Mouse (Mus musculus) urinary bladder, postnatal 4 days (tissue): ENCODE measurements around the gene 5430403G16Rik.
"Not testable (repeated sequence)": the region's sequence is repeated elsewhere in the genome, so short reads cannot be mapped to it uniquely, and the experiment has no call there.

ENCODE experiments used
- DNase-seq, 2 experiments: peaks; one replicate each; pipeline ENCODE4 v3.0.0; 2021 to 2022; ENCODE audit warnings: low spot score in 2 of 2

5430403G16Rik gene

DNA sequence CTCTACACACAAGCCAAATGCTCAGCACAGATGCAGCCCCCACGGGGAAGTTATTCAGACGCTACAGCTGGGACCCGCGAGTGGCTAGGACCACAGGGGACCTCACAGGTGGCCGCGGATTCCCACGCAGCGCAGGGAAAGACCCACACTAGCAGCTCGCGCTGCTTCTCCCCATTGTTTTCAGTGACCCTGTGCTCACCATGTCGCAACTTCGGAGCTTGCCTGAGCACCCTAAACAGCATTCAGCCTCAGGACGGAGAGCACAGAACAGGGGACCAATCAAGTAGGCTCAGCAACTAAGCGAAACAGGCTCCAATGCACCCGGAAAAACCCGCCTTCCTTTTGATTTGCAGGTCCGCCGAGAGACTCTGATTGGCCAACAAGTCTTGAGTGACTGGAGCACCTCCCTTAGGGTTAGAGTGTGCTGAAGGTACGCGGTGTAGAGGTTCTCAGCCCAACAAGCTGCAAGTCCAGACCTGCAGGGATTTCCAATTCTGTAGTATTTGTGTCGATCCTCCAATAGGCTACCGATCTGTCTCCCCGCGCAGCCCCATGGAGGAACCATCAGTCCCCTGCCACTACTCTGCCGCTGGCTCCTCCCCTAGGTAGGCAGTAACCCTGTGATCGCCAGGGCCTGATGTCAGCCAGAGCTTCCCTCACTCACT, at the start of gene 5430403G16Rik:
5430403G16Rik (minus strand) TSS at position 505 of the 665 bp plus-strand sequence.
- peak; percentile 63 to 69 for DNase-seq

DNA sequence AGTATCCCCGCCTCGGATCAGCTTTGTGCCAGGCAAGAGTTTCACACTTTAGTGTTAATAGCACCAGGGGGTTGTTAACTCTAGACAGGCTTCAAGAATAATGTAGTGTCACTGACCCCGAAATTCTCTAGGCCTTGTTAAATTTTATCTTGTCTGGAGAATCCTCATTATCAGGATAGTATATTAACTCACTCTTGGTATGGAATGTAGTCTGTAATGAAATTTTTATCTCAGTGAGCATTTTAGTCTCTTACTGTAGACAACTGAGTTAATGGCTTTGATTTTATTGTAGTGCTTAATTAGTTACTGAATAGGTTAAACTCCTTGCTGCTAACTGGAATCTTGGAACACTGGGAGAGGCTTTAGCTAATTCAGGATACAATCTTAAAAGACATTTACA, 26.5 kb upstream of the 5430403G16Rik start:
- not testable (repeated sequence) for DNase-seq

DNA sequence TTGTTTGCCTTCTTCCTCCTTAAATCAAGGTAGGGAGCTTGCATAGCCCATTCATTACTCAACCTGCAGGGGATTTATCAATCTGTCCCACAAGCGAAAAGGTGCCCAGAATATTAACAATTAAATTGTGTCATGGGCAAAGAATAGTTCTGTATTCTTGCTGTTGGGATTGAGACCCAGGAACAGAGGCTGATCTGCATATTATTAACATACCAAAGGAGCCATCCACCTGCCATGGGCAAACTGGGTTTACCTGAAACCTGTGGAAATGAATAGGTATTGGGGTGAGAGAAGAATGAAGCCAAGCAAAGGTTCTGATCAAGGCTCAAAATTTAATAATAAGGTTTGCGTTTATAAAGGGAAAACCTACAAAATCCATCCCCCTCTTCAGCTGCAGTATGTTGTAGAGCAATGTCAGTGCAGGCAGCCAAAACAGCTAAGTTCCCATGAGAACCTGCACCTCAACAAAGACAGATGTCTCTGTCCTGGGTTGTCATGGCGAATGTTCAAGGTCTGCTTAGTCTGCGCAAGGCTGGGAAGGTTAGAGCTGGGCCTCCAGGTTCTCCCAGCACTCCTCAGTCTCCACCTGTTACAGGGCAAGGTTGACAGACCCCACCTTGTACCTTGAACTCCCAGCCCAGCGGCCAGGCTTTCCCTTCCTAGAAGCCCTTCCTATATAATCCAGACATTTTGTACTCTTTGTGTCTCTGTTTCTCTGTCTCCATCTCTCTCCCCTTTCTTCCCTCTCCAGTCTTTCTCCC, 544 bp upstream of the 5430403G16Rik start:
- not testable (repeated sequence) for DNase-seq

DNA sequence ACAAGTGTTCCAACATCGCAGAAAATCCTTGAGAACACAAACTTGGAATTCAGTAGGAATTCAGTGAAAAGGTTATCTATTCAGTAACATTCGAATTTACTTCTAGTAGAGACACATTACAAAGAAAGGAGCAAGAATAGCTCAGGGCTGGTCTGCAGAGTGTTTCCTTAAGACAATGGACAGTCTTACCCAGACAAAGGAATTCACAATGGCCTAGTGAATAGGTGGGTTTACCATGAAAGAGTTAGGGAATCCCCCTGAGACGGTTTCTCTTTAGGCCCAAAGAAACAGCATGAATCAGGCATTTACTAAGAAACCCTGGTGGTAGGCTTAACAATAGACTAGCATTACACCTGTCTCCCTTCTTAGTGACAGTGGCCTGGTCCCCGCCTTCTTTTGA, 7.9 kb downstream of the 5430403G16Rik start:
- no peak for DNase-seq
